Mouse (Mus musculus): ENCODE measurements around the gene Stam2.

Gene Stam2

GRCm38 (mm10) chr2:52742256-52743158, at the start of gene Stam2:
Stam2 (minus strand) TSS chr2:52742281.
- peak; percentile 88 for DNase-seq (ENCODE audit: low spot score)

GRCm38 (mm10) chr2:52785106-52785721, 43.1 kb upstream of the Stam2 start:
- peak; percentile 59 for DNase-seq (ENCODE audit: low spot score)

- DNase-seq (ENCODE audit: low spot score), result no peak
These were observed 37.9 kb upstream of the Stam2 start for GRCm38 (mm10) chr2:52779987-52780386.

- no peak for DNase-seq (ENCODE audit: low spot score)
These were observed 37.3 kb upstream of the Stam2 start for GRCm38 (mm10) chr2:52779381-52779780.

GRCm38 (mm10) chr2:52777839-52778238, 35.8 kb upstream of the Stam2 start:
- no peak for DNase-seq (ENCODE audit: low spot score)

- no peak for DNase-seq (ENCODE audit: low spot score)
These were observed 32.3 kb upstream of the Stam2 start for GRCm38 (mm10) chr2:52774373-52774772.

- no peak for DNase-seq (ENCODE audit: low spot score)
These were observed 30.8 kb upstream of the Stam2 start for GRCm38 (mm10) chr2:52772774-52773393.

GRCm38 (mm10) chr2:52765130-52765529, 23.0 kb upstream of the Stam2 start:
- no peak for DNase-seq (ENCODE audit: low spot score)

GRCm38 (mm10) chr2:52763891-52764290, 21.8 kb upstream of the Stam2 start:
- peak; percentile 49 for DNase-seq (ENCODE audit: low spot score)

- DNase-seq (ENCODE audit: low spot score), result peak; percentile 91
These were observed 21.1 kb upstream of the Stam2 start for GRCm38 (mm10) chr2:52763040-52763736.

GRCm38 (mm10) chr2:52762529-52762928, 20.4 kb upstream of the Stam2 start:
- no peak for DNase-seq (ENCODE audit: low spot score)

GRCm38 (mm10) chr2:52758627-52759026, 16.5 kb upstream of the Stam2 start:
- DNase-seq (ENCODE audit: low spot score), result peak; percentile 83

- DNase-seq (ENCODE audit: low spot score), result peak; percentile 65
These were observed 14.6 kb upstream of the Stam2 start for GRCm38 (mm10) chr2:52756691-52757090.

GRCm38 (mm10) chr2:52753573-52754317, 11.7 kb upstream of the Stam2 start:
- peak; percentile 46 for DNase-seq (ENCODE audit: low spot score)

- no peak for DNase-seq (ENCODE audit: low spot score)
These were observed 2.0 kb upstream of the Stam2 start for GRCm38 (mm10) chr2:52744099-52744498.

GRCm38 (mm10) chr2:52741681-52742255, 313 bp downstream of the Stam2 start:
- peak; percentile 81 for DNase-seq (ENCODE audit: low spot score)

- no peak for DNase-seq (ENCODE audit: low spot score)
These were observed 1.5 kb downstream of the Stam2 start for GRCm38 (mm10) chr2:52740596-52740995.

GRCm38 (mm10) chr2:52734504-52734903, 7.6 kb downstream of the Stam2 start:
- no peak for DNase-seq (ENCODE audit: low spot score)

GRCm38 (mm10) chr2:52733659-52734058, 8.4 kb downstream of the Stam2 start:
- DNase-seq (ENCODE audit: low spot score), result no peak

- no peak for DNase-seq (ENCODE audit: low spot score)
These were observed 9.5 kb downstream of the Stam2 start for GRCm38 (mm10) chr2:52732611-52733010.

GRCm38 (mm10) chr2:52732001-52732400, 10.1 kb downstream of the Stam2 start:
- no peak for DNase-seq (ENCODE audit: low spot score)
